Mouse (Mus musculus): ENCODE measurements around the gene Chrm3. TPM values are rescaled to one million over a fixed set of nuclear protein-coding genes. Genes with fewer than 3 reads are reported as not detected.

Chrm3 gene
- total RNA-seq, 2 experiments from 2014 or later, result 1.6 to 3.0 TPM

GRCm38 (mm10) chr13:9985648-9986047, 375.0 kb downstream of the Chrm3 start:
- no peak for DNase-seq

DNA sequence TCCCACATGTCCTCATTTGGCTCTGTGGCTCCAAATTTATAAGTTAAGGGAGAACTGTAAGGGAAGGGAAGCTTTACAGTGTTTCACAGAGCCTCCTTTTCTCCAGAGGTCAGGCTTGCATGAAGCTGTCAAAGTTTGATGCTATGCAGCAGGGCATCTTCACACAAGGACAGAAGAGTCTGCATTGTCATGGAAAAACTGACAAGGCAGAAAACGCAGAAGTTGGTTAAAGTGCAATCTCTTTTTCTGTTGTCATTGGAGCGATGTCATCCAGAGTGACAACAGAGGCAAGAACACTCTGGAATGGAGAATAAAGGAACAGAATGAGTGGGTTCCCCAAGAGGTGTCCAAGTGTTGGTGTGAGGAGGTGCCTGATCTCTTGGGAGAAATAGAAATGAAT, 377.4 kb downstream of the Chrm3 start:
- no peak for DNase-seq

DNA sequence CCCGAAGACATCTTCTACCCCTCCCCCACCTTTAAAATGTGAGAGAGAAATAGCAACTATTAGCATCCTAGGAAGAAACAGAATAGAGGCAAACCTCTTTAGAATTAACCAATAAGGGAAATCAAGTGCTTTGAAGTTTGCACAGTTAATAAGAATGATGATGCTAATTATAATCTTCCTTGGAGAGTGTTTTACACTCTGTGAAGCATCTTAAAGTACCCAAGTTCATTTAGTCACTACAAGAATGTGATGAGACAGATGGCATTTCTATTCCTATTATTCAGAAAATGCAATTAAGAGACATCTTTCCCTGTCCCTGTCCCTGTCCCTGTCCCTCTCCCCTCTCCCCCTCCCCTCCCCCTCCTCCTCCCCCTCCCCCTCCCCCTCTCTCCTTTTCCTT, 382.9 kb downstream of the Chrm3 start:
- DNase-seq, result no peak

GRCm38 (mm10) chr13:9973742-9974321, 386.8 kb downstream of the Chrm3 start:
- no peak for DNase-seq

GRCm38 (mm10) chr13:9971845-9972244, 388.8 kb downstream of the Chrm3 start:
- no peak for DNase-seq

DNA sequence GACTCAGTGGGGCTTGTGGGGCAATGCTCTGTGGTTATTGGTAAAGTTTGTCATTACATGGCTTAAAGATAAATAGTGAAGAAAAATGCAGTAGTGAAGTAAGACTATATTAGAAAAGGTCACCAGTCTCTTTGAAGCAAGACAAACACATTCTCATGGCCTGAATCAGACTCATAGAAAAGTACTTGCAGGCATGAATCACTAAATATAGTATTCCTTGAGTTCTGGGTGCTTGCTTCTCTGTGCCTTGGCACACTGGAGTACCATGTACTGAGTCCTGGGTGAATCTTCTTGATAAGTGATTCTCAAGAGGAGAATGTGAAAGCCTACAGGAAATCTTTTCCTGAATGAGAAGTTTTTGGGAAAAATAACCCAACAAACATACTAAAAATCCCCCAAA, 408.0 kb downstream of the Chrm3 start:
- DNase-seq, result no peak

DNA sequence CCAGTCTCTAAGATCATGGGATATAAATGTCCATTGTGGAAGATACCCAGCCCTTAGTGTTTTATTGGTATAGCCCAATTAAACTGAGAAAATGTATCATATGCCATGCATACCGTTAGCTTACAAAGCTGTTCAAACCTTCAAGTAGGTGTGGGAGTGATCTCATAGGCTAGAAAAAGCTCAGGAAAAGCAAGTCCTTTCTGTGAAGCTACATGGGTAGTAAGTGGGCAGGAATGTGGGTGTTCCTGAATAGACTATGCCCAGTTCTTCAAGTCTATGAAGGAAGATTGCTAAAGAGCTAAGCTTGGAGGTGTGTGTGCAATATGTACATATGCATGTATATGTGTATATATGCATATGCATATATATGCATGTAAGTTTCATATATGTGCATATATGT, 409.3 kb downstream of the Chrm3 start:
- DNase-seq, result no peak

- no peak for DNase-seq
Observed at GRCm38 (mm10) chr13:9949091-9949490, 411.6 kb downstream of the Chrm3 start.

- peak; percentile 59 for DNase-seq
Observed at GRCm38 (mm10) chr13:9940186-9940585, 420.5 kb downstream of the Chrm3 start.

- DNase-seq, result no peak
Observed at GRCm38 (mm10) chr13:9938798-9939485, 421.7 kb downstream of the Chrm3 start.

DNA sequence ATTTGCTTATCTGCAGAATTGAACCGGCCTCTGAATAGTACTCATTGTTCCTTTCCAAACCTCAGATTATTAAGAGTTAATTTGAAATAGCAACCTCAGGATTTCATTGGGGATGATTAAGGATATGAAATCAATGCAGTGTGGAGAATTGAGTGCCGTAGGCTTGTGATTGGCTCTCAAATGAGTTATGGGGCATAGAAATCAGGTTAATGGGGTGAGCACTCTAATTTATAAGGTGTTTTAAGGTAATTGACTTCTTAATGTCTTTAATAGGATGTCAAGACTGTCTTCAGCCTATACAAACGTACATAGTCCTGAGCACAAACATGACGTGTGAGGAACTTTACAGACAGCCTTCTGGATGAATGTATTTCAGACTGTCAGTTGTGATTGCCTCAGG, 427.9 kb downstream of the Chrm3 start:
- DNase-seq, result no peak

GRCm38 (mm10) chr13:9930606-9931005, 430.0 kb downstream of the Chrm3 start:
- DNase-seq, result no peak

DNA sequence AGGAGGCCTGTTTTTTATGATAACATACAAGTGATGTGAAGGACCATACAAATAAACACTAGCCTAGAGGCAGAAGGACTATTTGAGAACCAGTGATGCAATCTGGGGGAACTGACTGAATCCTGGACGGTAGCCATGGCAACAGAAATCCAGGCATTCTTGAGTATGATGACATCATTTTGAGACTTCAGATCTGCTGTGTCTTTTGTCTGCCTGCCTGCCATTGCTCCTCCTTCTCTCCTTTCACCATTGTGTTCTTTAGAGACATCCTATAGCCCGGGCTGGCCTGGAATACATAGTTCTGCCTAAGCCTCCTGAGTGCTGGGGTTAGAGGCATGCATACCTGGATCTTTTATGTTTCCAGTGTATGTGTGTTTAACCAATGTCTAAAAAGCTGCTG, 430.7 kb downstream of the Chrm3 start:
- peak; percentile 8 for DNase-seq

GRCm38 (mm10) chr13:9921150-9921549, 439.5 kb downstream of the Chrm3 start:
- no peak for DNase-seq

GRCm38 (mm10) chr13:9912697-9913096, 447.9 kb downstream of the Chrm3 start:
- DNase-seq, result no peak

DNA sequence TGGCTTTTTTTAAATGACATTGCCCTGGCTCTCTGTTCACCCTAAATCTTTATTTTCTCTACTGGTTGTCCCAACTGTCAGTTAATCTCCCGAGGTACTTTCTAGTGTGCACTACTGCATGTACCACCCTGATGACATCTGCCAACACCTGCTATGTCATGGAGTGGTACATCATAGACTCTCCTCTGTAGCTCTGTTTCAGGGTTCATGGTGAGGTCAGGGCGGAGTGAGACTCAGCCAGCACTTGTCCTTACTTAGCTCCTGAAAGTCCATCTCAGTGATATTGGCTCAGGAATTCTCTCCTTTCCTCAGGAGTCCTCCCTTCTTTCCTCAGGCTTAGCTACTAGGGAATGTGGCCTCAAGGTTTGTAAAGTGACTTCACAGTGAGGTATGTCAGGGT, 451.9 kb downstream of the Chrm3 start:
- DNase-seq, result no peak

GRCm38 (mm10) chr13:9907202-9907601, 453.4 kb downstream of the Chrm3 start:
- no peak for DNase-seq

DNA sequence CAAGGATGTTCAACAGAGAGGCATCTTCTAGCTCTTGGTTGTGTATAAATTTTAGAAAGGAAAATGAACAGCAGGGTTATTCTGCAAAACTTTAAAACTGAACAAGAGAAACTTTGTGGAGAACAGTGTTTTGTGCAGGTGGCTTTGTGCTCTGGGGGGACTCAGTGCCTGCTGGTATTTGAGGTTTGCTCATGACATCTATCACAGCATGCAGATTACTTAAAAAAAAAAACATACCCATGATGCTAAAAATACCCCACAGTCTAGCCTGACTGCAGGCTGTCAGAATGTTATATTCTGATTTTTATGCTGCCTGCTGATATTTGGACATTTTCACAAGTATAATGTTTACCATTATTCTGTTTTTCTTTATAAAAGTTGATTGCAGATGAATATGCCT, 456.2 kb downstream of the Chrm3 start:
- DNase-seq, result no peak

- no peak for DNase-seq
Observed at GRCm38 (mm10) chr13:9900653-9901385, 459.8 kb downstream of the Chrm3 start.

DNA sequence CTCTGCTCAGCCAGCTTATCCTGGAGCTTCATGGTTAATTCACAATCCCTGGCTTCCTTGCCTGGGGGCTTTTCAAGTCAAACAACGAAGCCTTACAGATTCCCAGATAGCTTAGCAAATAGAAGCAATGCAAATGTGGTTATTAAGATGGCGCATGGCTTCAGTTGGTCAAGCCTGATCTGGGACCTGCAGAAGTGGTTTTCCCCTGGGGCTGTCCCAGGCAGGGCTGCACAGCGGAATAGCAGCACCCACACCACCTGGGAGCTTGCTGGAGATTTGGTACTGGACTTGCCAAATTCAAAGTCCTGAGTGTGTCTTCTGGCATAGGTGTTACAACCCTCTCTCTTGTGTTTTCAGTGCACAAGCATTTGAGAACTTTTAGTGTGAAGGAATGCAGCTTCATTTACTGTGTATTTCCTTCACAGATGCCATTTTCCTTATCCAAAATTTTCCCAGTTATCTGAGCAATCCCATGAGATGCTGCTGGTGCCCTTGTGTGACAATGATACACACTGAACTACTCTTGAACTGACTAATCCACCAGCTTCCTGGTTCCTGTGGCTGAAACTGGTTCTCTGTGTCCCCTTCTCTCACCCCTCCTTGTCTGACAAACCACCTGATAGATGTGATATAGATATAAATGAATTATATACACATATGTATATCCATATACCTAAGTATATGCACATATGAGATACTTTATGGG, 461.8 kb downstream of the Chrm3 start:
- DNase-seq, result no peak

- DNase-seq, result no peak
Observed at GRCm38 (mm10) chr13:9897231-9897630, 463.4 kb downstream of the Chrm3 start.

DNA sequence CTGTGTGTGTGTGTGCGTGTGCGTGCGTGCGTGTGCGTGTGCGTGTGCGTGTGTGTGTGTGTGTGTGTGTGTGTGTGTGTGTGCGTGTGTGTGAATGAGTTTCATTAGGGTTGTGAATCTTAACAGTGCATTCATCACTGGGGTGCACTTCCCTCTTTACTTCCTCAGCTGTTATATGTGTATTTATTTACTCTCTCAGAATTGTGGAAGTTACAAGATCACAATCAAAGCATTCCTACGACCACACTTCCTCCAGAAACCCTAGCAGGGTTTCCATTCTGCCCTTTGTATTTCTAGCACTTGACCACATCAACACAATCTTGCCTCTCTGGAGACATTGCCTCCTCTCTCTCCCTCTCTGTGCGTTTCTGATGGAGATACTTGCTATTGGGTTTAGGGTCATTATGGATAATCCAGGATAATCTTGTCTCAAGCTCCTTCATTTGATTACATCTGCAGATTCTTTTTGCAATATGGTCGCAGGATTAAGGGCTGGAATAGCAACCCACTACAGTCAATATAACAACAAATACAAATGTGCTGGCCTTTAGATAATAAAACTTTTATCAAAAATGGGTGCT, 465.5 kb downstream of the Chrm3 start:
- DNase-seq, result no peak

GRCm38 (mm10) chr13:9891088-9891487, 469.6 kb downstream of the Chrm3 start:
- DNase-seq, result no peak
